Mouse (Mus musculus) subcutaneous adipose tissue, adult 2 months (tissue): ENCODE results near the gene Hbb-bs. TPM values are rescaled to one million over a fixed set of nuclear protein-coding genes. Genes with fewer than 3 reads are reported as not detected.

ENCODE experiments used
- polyA plus RNA-seq: library from polyadenylated mRNA; depleted of rRNA; stranded (reverse); fragments of >200 nt; gene quantifications from 2 replicates; pipeline ENCODE4 v1.2.3, GENCODE M21; 2012; ENCODE audit warnings: low replicate concordance; rRNA removed

Hbb-bs gene
- polyA plus RNA-seq, result 1,520 and 2,066 TPM in 2 replicates

GRCm38 (mm10) chr7:103827808-103828207, at the start of gene Hbb-bs:
TSS of gene Hbb-bs (minus strand) at chr7:103828096.

GRCm38 (mm10) chr7:103853090-103853489, 25.2 kb upstream of the Hbb-bs start, which contains the start of gene Hbb-y:
TSS of gene Hbb-y (minus strand) at chr7:103853216.

GRCm38 (mm10) chr7:103843034-103843433, 15.1 kb upstream of the Hbb-bs start, which contains the start of gene Hbb-bh1:
TSS of gene Hbb-bh1 (minus strand) at chr7:103843164.

GRCm38 (mm10) chr7:103840268-103840667, 12.4 kb upstream of the Hbb-bs start, which contains the start of gene Hbb-bh2:
TSS of gene Hbb-bh2 (minus strand) at chr7:103840520.

GRCm38 (mm10) chr7:103813766-103814165, 14.1 kb downstream of the Hbb-bs start, which contains the start of gene Hbb-bt:
TSS of gene Hbb-bt (minus strand) at chr7:103813996.

GRCm38 (mm10) chr7:103791721-103792120, 36.2 kb downstream of the Hbb-bs start, which contains the start of gene Olfr67:
TSS of gene Olfr67 (minus strand) at chr7:103791821.

GRCm38 (mm10) chr7:103779598-103779997, 48.3 kb downstream of the Hbb-bs start, which contains the start of gene Olfr68:
TSS of gene Olfr68 (minus strand) at chr7:103779698.

Other genes starting within 250 kb of the Hbb-bs start
- gene Olfr618, start 238.0 kb downstream of the Hbb-bs start, polyA plus RNA-seq, result not detected in 2 replicates
- gene Olfr619, start 227.5 kb downstream of the Hbb-bs start, polyA plus RNA-seq, result not detected in 2 replicates
- gene Olfr620, start 215.6 kb downstream of the Hbb-bs start, polyA plus RNA-seq, result not detected in 2 replicates
- not detected in 2 replicates for gene Olfr622, start 185.4 kb downstream of the Hbb-bs start, polyA plus RNA-seq
- not detected in 2 replicates for gene Olfr623, start 164.4 kb downstream of the Hbb-bs start, polyA plus RNA-seq
- not detected in 2 replicates for gene Olfr624, start 156.9 kb downstream of the Hbb-bs start, polyA plus RNA-seq
- not detected in 2 replicates for gene Olfr625-ps1, start 145.4 kb downstream of the Hbb-bs start, polyA plus RNA-seq
- not detected in 2 replicates for gene Olfr243, start 113.4 kb downstream of the Hbb-bs start, polyA plus RNA-seq
- gene Olfr628, start 97.7 kb downstream of the Hbb-bs start, polyA plus RNA-seq, result not detected in 2 replicates
- gene Olfr629, start 83.2 kb downstream of the Hbb-bs start, polyA plus RNA-seq, result not detected in 2 replicates
- not detected in 2 replicates for gene Olfr630, start 70.8 kb downstream of the Hbb-bs start, polyA plus RNA-seq
- gene Olfr69, start 56.5 kb downstream of the Hbb-bs start, polyA plus RNA-seq, result not detected in 2 replicates
- not detected in 2 replicates for gene Olfr68, start 48.4 kb downstream of the Hbb-bs start, polyA plus RNA-seq
- not detected in 2 replicates for gene Olfr67, start 36.3 kb downstream of the Hbb-bs start, polyA plus RNA-seq
- 130 and 168 TPM in 2 replicates for gene Hbb-bt, start 14.1 kb downstream of the Hbb-bs start, polyA plus RNA-seq
- gene Hbb-bh2, start 12.4 kb upstream of the Hbb-bs start, polyA plus RNA-seq, result not detected in 2 replicates
- gene Hbb-bh1, start 15.1 kb upstream of the Hbb-bs start, polyA plus RNA-seq, result not detected in 2 replicates
- gene Hbb-y, start 25.1 kb upstream of the Hbb-bs start, polyA plus RNA-seq, result not detected in 2 replicates
- gene Olfr66, start 58.2 kb upstream of the Hbb-bs start, polyA plus RNA-seq, result not detected in 2 replicates
- gene Olfr64, start 66.4 kb upstream of the Hbb-bs start, polyA plus RNA-seq, result not detected in 2 replicates
- gene Olfr65, start 75.4 kb upstream of the Hbb-bs start, polyA plus RNA-seq, result not detected in 2 replicates
- gene Olfr631, start 100.7 kb upstream of the Hbb-bs start, polyA plus RNA-seq, result not detected in 2 replicates
- gene Olfr632, start 106.3 kb upstream of the Hbb-bs start, polyA plus RNA-seq, result not detected in 2 replicates
- gene Olfr633, start 116.3 kb upstream of the Hbb-bs start, polyA plus RNA-seq, result not detected in 2 replicates
- not detected in 2 replicates for gene Olfr635, start 143.1 kb upstream of the Hbb-bs start, polyA plus RNA-seq
- gene Olfr638, start 170.7 kb upstream of the Hbb-bs start, polyA plus RNA-seq, result not detected in 2 replicates
- gene Olfr639, start 189.2 kb upstream of the Hbb-bs start, polyA plus RNA-seq, result not detected in 2 replicates
- not detected in 2 replicates for gene Olfr640, start 197.5 kb upstream of the Hbb-bs start, polyA plus RNA-seq
- not detected in 2 replicates for gene Olfr641, start 207.3 kb upstream of the Hbb-bs start, polyA plus RNA-seq
- not detected in 2 replicates for gene Olfr642, start 224.6 kb upstream of the Hbb-bs start, polyA plus RNA-seq
- gene 4930516K23Rik, start 233.3 kb upstream of the Hbb-bs start, polyA plus RNA-seq, result not detected in 2 replicates
- gene Olfr644, start 243.8 kb upstream of the Hbb-bs start, polyA plus RNA-seq, result not detected in 2 replicates